Mouse (Mus musculus): ENCODE results near the gene Ubap1l. TPM values are rescaled to one million over a fixed set of nuclear protein-coding genes. Genes with fewer than 3 reads are reported as not detected.
"Not testable (repeated sequence)": the region's sequence is repeated elsewhere in the genome, so short reads cannot be mapped to it uniquely, and the experiment has no call there.

The Ubap1l gene
- total RNA-seq (2021) = under 1 TPM; 0.67 to 0.68 TPM
- long read RNA-seq, experiment 1 = 0 reads
- long read RNA-seq, experiment 2 = 0 reads

DNA sequence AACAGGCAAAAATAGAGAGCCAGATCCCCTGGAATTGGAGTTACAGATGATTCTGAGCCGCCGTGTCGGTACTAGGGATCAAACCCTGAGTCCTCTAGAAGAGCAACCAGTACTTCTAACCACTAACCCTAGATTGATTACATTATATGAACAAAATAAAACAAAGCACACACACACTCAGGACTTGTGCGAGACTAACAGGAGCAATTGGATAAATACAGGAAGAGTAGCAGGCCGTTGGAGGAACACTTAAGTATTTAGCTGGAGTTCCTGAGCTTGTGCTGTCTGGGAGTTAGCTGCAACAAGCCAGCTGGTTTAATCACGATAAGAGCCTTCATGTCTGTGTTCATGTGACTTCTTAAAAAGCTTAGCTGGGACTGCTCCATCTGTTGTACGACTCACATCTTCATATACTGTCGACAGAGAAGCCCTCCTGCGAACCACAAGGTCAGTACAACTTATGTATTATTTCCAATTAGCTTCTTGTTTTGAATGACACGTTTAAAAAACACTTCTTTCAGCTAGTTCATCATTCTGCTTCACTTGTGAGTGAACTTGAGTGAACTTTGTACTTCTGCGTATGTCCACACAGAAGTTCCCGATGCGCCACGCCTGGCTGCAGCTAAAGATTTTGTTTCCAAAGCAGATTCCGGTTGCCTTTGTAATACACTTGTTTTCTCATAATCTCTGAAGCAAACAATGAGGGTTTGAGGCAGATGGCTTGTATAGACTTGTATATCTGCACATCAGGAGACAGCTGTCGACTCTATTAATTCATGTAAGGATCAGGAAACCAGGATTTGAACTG, at the start of gene Ubap1l:
TSS of gene Ubap1l (plus strand) at position 401 of the 808 bp plus-strand sequence.
- DNase-seq (ENCODE audit: low spot score in 2 of 2) = no peak

DNA sequence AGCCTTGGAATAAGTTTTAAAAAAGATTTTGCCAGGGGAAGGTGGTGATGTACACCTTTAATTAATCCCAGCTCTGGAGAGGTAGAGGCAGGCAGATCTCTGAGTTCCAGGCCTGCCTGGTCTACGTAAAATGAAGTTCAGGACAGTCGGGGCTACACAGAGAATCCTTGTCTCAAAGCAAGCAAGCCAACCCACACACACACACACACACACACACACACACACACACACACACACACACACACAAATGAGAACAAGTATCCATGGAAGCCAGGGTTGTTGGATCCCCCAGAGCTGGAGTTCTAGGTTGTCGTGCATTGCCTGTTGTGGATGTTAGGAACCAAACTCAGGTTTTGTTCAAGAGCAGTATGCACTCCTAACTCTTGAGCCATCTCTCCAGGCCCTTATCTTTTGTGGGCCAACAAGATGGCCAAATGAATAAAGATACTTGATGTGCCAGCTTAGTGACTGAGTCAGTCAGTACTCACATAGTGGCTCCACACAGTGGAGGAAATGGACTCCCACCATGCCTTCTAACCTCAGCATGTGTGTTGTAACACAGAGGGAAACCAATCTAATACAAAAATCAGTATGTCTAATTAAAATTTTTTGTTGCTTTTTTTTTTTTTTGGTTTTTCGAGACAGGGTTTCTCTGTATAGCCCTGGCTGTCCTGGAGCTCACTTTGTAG, 48.0 kb upstream of the Ubap1l start:
- no peak for DNase-seq (ENCODE audit: low spot score in 2 of 2)

- DNase-seq (ENCODE audit: low spot score in 2 of 2) = no peak
Measured at GRCm38 (mm10) chr9:65313846-65314245, 47.0 kb upstream of the Ubap1l start.

GRCm38 (mm10) chr9:65322255-65322900, 38.5 kb upstream of the Ubap1l start:
- DNase-seq (ENCODE audit: low spot score in 2 of 2) = no peak

DNA sequence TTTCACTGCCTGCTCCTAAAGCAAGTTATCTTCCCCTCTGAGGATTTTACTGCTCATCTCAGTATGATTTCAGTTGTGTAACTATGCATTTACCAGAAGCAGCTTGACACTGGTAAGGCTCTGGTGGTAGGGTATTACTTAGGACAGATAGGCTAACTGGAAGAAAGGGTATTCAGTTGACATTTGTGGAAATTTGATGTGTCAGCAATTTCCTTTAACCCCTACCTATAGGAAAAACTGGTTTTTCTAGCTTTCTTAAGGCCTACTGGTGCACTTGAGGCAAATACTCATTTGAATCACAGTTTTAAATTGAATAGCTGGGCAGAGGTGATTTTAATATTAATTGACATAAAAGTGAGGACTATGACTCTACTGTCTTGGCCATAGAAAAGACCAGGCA, 34.9 kb upstream of the Ubap1l start:
- DNase-seq (ENCODE audit: low spot score in 2 of 2) = no peak

DNA sequence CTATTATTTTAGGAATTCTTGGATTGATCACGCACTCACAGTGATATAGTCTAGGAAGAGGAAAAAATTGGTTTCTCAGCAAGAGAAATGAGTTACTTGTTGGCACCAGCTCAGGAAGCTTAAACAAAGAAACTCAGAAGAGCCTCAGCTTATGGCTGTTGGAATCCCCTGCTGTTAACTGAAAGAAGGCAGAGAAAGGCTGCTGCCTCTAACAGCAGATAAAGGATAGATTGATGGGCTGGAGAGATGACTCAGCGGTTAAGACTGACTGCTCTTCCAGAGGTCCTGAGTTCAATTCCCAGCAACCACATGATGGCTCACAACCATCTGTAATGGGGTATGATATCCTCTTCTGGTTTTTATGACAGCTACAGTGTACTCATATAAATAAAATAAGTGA, 33.5 kb upstream of the Ubap1l start:
- DNase-seq (ENCODE audit: low spot score in 2 of 2) = no peak

GRCm38 (mm10) chr9:65333958-65334357, 26.9 kb upstream of the Ubap1l start:
- no peak for DNase-seq (ENCODE audit: low spot score in 2 of 2)

GRCm38 (mm10) chr9:65339146-65339545, 21.7 kb upstream of the Ubap1l start:
- no peak for DNase-seq (ENCODE audit: low spot score in 2 of 2)

DNA sequence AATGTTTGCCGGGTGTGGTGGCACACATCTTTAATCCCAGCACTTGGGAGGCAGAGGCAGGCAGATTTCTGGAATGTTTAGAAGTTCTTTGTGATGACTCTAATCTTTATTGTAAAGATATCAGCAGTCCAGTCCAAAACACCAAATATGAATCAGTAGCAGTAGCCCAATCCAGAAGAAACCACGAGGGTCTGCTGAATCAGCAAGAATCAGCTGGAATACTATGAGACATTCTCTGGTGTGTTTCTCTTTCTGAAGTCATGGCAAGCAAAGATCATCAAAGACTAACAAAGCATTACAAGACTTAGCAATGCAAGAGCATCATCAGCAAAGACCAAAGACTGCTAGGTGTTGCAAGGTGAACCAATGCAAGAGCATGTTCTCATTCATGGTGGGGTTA, 20.4 kb upstream of the Ubap1l start:
- DNase-seq (ENCODE audit: low spot score in 2 of 2) = no peak

GRCm38 (mm10) chr9:65345439-65345838, 15.4 kb upstream of the Ubap1l start:
- not testable (repeated sequence) for DNase-seq (ENCODE audit: low spot score in 2 of 2)

GRCm38 (mm10) chr9:65345854-65346475, 14.9 kb upstream of the Ubap1l start, which contains the start of gene Pdcd7:
Gene Pdcd7 (plus strand): TSS chr9:65346104.
- peak; percentile 72 to 83 for DNase-seq (ENCODE audit: low spot score in 2 of 2)

- DNase-seq (ENCODE audit: low spot score in 2 of 2) = peak; percentile 30 to 39
Measured at GRCm38 (mm10) chr9:65346476-65347111, 14.2 kb upstream of the Ubap1l start.

GRCm38 (mm10) chr9:65347112-65347850, 13.6 kb upstream of the Ubap1l start:
- DNase-seq (ENCODE audit: low spot score in 2 of 2) = no peak

DNA sequence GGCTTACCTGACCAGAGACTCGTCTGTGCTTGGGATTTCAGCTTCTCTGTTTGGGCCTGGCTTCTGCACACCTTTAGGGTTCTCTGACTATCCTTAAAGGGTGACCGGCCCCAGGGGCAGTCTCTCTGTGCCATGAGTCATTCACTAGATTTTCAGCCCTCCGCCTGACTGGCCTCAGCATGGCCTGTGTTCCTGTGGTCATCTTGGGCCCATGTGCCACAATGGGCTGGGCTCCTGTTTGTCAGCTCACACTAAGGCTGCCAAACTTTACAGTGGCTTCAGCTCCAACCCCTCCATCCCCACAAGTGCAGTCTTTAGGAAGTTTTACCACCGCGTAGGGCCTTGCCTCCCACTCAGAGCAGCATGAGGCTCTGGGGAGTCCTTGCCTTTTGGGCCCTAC, 7.6 kb upstream of the Ubap1l start:
- no peak for DNase-seq (ENCODE audit: low spot score in 2 of 2)

DNA sequence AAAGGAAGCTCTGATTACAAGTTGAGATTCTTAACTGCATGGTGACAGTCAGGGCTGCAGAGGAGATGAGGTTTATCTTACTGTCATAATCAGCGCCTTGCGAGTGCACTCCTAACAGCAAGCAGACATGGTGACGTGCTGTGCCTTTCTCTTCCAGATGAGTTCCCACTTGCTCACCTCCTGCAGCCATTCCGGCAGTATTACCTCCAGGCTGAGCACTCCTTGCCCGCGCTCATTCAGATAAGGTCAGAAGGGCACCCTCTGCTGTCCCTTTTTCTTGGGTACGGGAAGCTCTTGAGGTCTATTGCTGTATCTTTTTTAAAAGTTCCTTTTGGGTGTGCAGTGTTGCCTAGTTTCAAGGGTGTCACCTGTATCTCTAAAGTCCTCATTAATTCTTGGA, 4.3 kb upstream of the Ubap1l start:
- DNase-seq (ENCODE audit: low spot score in 2 of 2) = no peak

GRCm38 (mm10) chr9:65356971-65357370, 3.9 kb upstream of the Ubap1l start:
- DNase-seq (ENCODE audit: low spot score in 2 of 2) = no peak

DNA sequence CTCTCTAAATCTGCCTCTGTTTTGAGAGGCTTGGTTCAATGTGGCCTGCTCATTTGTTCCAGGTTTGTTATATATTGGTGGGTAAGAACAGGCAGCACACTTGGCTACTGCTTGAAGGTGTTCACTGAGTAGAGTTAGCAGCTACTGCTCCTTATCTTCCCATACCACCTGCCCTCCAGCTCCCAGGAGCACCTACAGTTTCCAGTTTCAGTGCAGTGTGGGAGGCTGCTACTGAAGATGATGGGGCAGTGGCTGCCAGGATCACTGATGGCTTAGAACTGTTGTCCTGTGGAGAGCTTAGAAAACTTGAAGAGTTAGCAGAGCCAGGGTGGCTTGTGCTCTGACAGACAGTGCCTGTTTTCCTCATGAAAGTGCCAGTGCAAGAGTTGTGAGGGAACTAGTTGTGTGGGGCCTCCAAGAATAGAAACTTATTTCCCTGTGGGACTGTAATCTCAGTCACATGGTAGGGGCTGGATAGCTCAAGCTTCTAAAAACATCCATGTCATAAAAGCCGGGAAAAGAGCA, 1.8 kb upstream of the Ubap1l start:
- no peak for DNase-seq (ENCODE audit: low spot score in 2 of 2)

DNA sequence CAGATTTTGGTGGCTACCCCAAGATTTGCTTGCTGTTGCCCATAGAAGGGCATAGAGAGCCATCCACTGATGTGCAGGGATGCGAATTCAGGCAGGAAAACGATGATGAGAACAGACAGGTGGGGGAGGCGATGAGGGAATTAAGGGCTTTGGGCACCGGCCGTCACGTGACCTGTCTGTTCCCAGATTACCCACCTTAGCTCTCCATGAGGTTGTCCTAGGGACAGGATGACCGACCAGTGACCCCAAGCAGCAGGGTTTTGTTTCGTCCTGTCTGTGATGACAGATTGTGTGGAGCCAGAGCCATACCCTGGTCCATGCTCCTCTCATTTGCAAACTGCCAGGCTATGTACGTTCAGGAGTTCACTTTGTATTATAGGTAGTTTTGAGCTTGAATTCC, 2.8 kb downstream of the Ubap1l start:
- DNase-seq (ENCODE audit: low spot score in 2 of 2) = no peak

GRCm38 (mm10) chr9:65365721-65366120, 4.9 kb downstream of the Ubap1l start:
- DNase-seq (ENCODE audit: low spot score in 2 of 2) = no peak

DNA sequence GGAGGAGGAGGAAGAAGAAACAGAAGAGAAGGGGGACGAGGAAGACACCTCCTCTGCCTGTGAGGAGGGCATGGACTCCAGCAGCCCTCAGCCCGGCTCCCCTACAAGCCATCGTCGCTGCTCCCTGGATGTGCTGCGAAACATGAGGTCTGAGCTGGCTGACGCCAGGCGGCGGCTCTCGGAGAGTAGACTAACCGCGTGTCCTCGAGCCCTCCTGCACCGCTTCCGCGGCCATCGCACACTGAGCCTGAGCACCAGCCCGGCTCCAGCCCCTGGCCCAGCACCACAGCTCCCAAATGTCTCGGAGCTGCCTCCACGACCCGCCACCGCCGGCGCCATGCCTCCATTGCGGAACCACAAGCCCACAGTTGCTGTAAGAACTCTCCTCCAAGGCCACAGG, 10.9 kb downstream of the Ubap1l start:
- DNase-seq (ENCODE audit: low spot score in 2 of 2) = no peak

All from adrenal gland, postnatal 4 days (tissue).